8 mouse cellular contexts compared by ENCODE assay signal in genomic region chr19:5809712-5810089, GRCm38 (mm10). TPM values are rescaled to one million over a fixed set of nuclear protein-coding genes. Genes with fewer than 3 reads are reported as not detected.
A peak's percentile ranks its signal among the peaks of the same experiment; 100 is the strongest.
DNase-seq lines count a peak whose midpoint lies in the region; ATAC-seq lines count a peak whose summit lies in the region.

No protein-coding gene starts in this region.

- H3K4me2 ChIP-seq in heart, embryonic 16.5 days (ENCODE audit: low read depth, low read length), result peak overlapping the region; percentile 55
- H3K4me2 ChIP-seq in midbrain, embryonic 12.5 days (replicated peaks), result no peak overlapping the region

- H3K27me3 ChIP-seq in heart, embryonic 10.5 days (ENCODE audit: insufficient read depth, poor library complexity, severe bottlenecking), result no peaks in the 10 kb centered on the region
- H3K27me3 ChIP-seq in heart, embryonic 16.5 days (ENCODE audit: control insufficient read depth, insufficient read depth, low read length), result no peaks in the 10 kb centered on the region
- H3K27me3 ChIP-seq in midbrain, embryonic 12.5 days, result no peaks in the 10 kb centered on the region

- 40% methylated on average over 7 of the region's 7 CpGs for WGBS in heart, embryonic 10.5 days
- 37% methylated on average over 7 of the region's 7 CpGs for WGBS in heart, embryonic 16.5 days
- WGBS in midbrain, embryonic 12.5 days, result 52% methylated on average over 7 of the region's 7 CpGs

- intact Hi-C loops in heart, postnatal 36 days (cut with DNase I), result no loop called here

- H3K36me3 ChIP-seq in heart, embryonic 10.5 days, result no peaks in the 10 kb centered on the region
- no peaks in the 10 kb centered on the region for H3K36me3 ChIP-seq in heart, embryonic 16.5 days (ENCODE audit: control insufficient read depth, insufficient read depth)
- no peaks in the 10 kb centered on the region for H3K36me3 ChIP-seq in midbrain, embryonic 12.5 days

- peak overlapping the region; percentile 68 for H3K9ac ChIP-seq in heart, embryonic 16.5 days (ENCODE audit: low read length)
- H3K9ac ChIP-seq in midbrain, embryonic 12.5 days (replicated peaks), result no peak overlapping the region

- peaks cover 88% of the 10 kb centered on the region for H3K4me1 ChIP-seq in heart, embryonic 10.5 days
- peaks cover 66% of the 10 kb centered on the region for H3K4me1 ChIP-seq in heart, embryonic 16.5 days (ENCODE audit: control insufficient read depth, insufficient read depth, low read length)
- H3K4me1 ChIP-seq in midbrain, embryonic 12.5 days, result peaks cover 69% of the 10 kb centered on the region

- 0 out of 2 replicates have a peak, but pooled peaks have one; percentile 3 for ATAC-seq in heart, embryonic 16.5 days (replicated peaks; ENCODE audit: extremely low read depth, insufficient read depth, low FRiP score)
- no peak for ATAC-seq in midbrain, embryonic 12.5 days (ENCODE audit: low FRiP score, low read depth)

- H3K27ac ChIP-seq in heart, embryonic 10.5 days, result peak overlapping the region; percentile 92
- peak overlapping the region; percentile 99 for H3K27ac ChIP-seq in heart, embryonic 16.5 days (ENCODE audit: low read length)
- H3K27ac ChIP-seq in midbrain, embryonic 12.5 days (replicated peaks), result peak overlapping the region; percentile 85

- no peaks in the 10 kb centered on the region for H3K9me3 ChIP-seq in heart, embryonic 10.5 days
- no peaks in the 10 kb centered on the region for H3K9me3 ChIP-seq in heart, embryonic 16.5 days (replicated peaks; ENCODE audit: control insufficient read depth, low read length)
- no peaks in the 10 kb centered on the region for H3K9me3 ChIP-seq in midbrain, embryonic 12.5 days

- peak overlapping the region; percentile 39 for H3K4me3 ChIP-seq in heart, embryonic 10.5 days
- H3K4me3 ChIP-seq in heart, embryonic 16.5 days (ENCODE audit: low read length), result peak overlapping the region; percentile 4; the same call in 1 of the 2 replicates
- no peak overlapping the region for H3K4me3 ChIP-seq in midbrain, embryonic 12.5 days

- DNase-seq in heart, embryonic 10.5 days (ENCODE audit: low spot score), result no peak
- no peak for DNase-seq in heart, postnatal 36 days
- DNase-seq in R1 (ENCODE audit: low read depth, low spot score), result peak; percentile 97
- DNase-seq in T-cell, adult 2 months (ENCODE audit: low spot score), result no peak
- DNase-seq in adrenal gland, postnatal 10 days, result no peak
- DNase-seq in adrenal gland, adult (ENCODE audit: inconsistent age in 2 of 2, low spot score in 1 of 2), result no peak

RNA-seq across cellular contexts. Expression of gene Scyl1, which starts 38.5 kb away (rescaled TPM):
- polyA plus RNA-seq in heart, embryonic 10.5 days (2016; fragmentation: Nextera tagmentation; extraction: Ambion mirVana), result 74.4 and 75.2 TPM in 2 replicates
- 10 to 100 TPM; 69.0 to 72.9 TPM for total RNA-seq in heart, postnatal 36 days (2021)
- polyA plus RNA-seq in heart, embryonic 16.5 days (2015; fragmentation: Nextera tagmentation; extraction: Ambion mirVana), result 62.1 and 66.6 TPM in 2 replicates
- polyA plus RNA-seq in midbrain, embryonic 12.5 days (2016; fragmentation: Nextera tagmentation; extraction: Ambion mirVana), result 63.6 and 68.4 TPM in 2 replicates
- total RNA-seq in adrenal gland, postnatal 10 days (2021), result 10 to 100 TPM; 86.7 to 96.5 TPM
